Mouse (Mus musculus) stomach, postnatal 0 days (tissue): ENCODE measurements around the gene Ralgapa2.

Experiments
- CTCF ChIP-seq: IDR thresholded peaks from 2 replicates; pipeline ENCODE4 v1.5.1; 2016; ENCODE audit warnings: antibody characterized with exemption, low read depth, mild to moderate bottlenecking, moderate library complexity
- EP300 ChIP-seq: optimal IDR thresholded peaks from 2 replicates; pipeline ENCODE3; 2016; ENCODE audit warnings: antibody characterized with exemption

DNA sequence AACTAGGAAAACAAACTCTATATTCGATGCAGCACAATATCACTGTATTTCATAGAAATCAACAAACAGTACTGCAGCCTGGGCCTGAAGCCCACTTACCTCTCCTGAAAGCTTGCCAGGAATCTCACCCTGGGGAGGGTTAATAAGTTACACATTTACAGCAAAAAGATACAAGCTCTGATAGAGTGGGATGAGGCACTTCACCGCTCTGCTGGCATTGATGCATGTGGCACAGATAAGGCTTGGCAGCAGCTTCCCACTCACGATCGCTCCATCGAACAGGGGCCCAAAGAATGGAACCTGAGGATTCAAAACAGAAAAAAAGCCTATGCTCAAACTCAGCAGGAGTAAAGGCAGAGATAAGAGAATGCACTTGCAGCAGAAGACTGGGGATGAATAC is 197.4 kb downstream of the Ralgapa2 start:
- TF ChIP-seq CTCF (no peak), EP300 (no peak)
